Mouse (Mus musculus): ENCODE data around the gene Ctps. TPM values are rescaled to one million over a fixed set of nuclear protein-coding genes. Genes with fewer than 3 reads are reported as not detected.

Gene Ctps
- polyA plus RNA-seq (2012; rRNA removed) = 67.0 and 82.0 TPM in 2 replicates

GRCm38 (mm10) chr4:120569486-120570437 is at the start of gene Ctps:
TSS of gene Ctps (minus strand) at chr4:120570276.

DNA sequence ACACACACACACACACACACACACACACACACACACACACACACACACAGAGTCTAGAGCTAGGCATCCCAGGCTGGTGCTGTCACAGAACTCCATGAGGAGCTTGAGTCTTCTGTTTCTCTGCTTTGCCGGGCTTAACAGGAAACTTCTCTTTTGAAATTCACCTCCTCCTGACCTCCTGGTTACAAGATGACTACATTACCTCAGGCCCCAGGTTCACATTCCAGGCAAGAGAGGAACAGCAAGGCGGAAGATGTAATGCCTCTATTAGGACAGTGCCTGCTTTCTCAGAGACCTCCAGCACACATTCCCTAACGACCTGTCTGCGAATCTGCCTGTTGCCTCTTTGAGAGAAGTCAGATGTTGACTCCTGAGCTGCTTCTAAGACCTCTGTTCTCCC is 18.4 kb upstream of the Ctps start, which contains the start of gene Gm8439:
Gene Gm8439 (plus strand): TSS at position 301 of the 400 bp plus-strand sequence.

DNA sequence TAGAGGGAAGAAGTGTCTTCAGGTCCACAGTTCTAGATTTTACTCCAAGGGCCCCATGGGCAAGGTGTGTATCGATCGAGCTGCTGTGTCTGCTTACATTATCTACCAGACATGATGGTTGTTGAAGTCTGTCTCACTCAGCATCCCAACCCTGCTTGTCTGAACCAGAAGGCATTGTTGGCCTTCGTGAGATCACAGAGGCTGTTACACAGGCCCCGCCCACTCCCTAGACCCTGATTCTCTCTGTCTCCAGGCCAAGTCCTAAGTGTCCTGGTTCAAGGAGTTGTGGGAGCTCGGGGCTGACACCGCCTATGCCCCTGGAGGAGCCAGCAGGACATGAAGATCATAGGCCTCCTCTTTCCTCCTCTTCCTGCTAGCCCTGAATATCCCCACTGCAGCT is 38.1 kb downstream of the Ctps start, which contains the start of gene Slfnl1:
Gene Slfnl1 (plus strand): TSS at position 246 of the 400 bp plus-strand sequence.

Other genes with a start within 250 kb of the Ctps start
- 50.8 and 63.3 TPM in 2 replicates for gene Scmh1, start 165.0 kb downstream of the Ctps start, polyA plus RNA-seq (2012; rRNA removed)
- gene Slfnl1, start 38.0 kb downstream of the Ctps start, polyA plus RNA-seq (2012; rRNA removed) = 0.04 and 0.09 TPM in 2 replicates
- gene Gm8439, start 18.5 kb upstream of the Ctps start, polyA plus RNA-seq (2012; rRNA removed) = not detected in 2 replicates
- gene Cited4, start 96.3 kb upstream of the Ctps start, polyA plus RNA-seq (2012; rRNA removed) = 11.7 and 14.7 TPM in 2 replicates
- 3.0 and 5.9 TPM in 2 replicates for gene Kcnq4, start 178.3 kb upstream of the Ctps start, polyA plus RNA-seq (2012; rRNA removed)

Data from central nervous system, embryonic 11.5 days (tissue).